Mouse (Mus musculus) lung, postnatal 25 days (tissue): ENCODE results near the gene Hist2h2be.
"Not testable (repeated sequence)": the region's sequence is repeated elsewhere in the genome, so short reads cannot be mapped to it uniquely, and the experiment has no call there.

ENCODE experiments used
- DNase-seq: peaks from one replicate; pipeline ENCODE4 v3.0.0; 2022; ENCODE audit warnings: low spot score

Hist2h2be gene

DNA sequence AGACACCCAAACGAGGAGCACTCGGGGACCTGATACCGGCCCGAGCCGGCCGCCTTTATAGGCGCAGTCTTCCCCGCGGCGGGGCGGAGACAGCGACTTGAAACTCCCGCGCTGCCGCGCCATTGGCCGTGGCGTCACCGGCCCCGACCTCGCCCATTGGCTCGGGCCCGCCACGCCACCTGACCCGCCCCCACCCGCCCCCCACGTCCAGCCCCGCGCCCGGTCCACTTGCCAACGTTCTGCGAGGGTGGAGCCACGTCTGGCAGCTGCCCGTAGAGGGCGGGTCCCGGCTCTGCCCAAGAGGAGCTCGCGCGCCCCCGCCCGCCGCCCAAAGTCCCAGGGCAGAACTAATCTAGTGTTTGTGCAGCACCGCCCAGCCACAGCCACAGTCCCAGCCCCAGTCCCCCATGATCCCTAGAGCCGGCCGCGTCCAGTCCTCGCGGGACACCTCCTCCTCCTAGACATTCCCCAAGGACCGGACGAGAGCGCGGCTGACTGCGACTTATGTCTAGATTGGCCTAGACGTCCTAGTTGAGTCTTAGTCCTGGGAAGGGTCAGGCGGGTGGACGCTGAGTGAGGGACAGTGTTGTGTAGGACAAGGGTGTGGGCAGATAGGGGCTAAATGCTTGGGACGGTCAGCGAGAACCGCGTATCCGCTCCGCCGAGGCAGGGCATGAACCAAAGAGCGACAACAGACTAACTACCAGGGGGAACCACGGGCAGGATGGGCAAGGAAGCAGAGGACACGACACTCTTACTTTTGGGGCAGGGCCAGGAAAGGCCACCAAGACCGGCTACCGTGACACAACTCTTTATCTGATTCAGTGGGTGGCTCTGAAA, 18.3 kb downstream of the Hist2h2be start, which contains the start of gene Hist2h3c2:
Gene Hist2h3c2, minus strand, starts transcription at position 174 of the 840 bp plus-strand sequence.
- not testable (repeated sequence) for DNase-seq

- DNase-seq = peak; percentile 97
Measured at GRCm38 (mm10) chr3:96239949-96240798, 19.3 kb downstream of the Hist2h2be start, which contains the start of gene Hist2h2aa2. TSS of gene Hist2h2aa2 (minus strand) at chr3:96240276.

DNA sequence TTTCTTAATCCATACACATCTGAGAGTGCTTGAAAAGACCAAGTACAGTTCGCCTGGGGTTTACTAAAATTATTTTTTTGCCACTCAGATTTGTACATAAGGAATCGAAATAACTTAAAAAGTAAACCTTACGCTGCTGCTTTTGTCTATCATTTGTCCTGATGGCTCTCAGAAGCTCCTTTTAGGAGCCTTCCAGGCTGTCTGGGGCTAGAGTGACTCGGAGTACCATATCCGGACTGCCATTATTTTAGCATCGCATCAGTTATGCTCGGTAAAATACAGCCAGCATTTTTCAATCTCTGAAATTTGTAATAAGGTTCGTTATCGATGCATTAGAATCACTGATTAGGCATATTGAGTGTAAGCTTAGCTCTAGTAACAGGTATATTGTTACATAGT, 19.9 kb downstream of the Hist2h2be start:
- DNase-seq = no peak

DNA sequence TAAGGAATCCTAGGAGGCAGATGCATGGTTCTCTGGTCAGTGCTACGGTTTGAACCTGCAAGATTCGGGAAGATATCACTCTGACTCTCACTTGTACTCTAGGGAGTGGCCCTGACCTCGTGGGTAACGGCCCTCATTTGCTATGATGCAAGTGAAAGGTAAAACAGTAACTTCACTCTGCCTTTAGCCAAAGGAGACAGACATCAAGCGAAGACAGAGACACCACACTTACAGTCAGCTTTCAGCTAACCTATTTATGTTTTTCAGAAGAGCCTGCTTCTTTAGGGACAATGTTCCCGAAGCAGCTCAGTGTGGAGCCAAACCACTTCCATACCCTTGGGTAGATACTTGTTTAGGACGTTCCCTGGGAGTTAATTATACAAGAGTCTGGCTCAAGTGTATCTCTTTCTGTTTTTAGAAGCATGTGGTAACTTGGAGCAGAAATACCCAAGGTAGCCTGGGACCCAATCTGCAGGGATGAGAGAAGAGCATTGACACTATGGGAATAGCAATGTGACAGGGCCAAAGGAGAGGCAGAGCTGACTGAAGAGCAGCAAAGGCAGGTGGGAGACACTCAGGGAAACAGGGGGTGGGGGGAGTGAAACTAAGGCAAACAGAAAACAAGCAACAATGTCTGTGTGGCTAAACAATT, 23.1 kb downstream of the Hist2h2be start:
- DNase-seq = no peak

DNA sequence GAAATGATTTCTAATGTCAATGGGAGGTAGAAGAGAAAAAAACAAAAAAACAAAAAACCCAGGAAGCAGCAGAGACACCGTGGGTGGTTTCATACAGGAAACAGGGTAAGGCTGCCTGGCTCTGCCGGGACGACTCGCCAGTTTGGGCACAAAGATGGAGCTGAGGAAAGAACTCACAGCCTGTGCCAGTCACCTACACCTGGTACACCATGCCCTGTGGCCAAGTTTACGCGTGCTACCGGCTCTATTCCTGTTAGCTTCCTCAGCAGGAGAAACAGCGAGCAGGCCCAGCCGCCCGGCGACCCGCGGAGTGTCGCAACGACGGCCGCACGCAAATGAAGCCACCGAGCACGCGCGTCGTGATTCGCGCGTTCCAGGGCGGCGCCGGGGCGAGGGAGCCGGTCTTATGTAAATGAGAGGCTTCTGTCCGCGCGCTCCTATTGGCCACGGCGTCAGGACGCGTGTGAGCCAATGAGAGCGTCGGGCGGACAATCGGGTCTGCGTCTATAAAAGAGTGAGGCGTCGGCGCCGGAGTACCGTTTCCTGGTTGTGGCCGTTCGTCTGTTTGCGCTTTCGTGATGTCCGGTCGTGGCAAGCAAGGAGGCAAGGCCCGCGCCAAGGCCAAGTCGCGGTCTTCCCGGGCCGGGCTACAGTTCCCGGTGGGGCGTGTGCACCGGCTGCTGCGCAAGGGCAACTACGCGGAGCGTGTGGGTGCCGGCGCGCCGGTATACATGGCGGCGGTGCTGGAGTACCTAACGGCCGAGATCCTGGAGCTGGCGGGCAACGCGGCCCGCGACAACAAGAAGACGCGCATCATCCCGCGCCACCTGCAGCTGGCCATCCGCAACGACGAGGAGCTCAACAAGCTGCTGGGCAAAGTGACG, 24.3 kb downstream of the Hist2h2be start, which contains the start of gene Hist2h2aa1:
Gene Hist2h2aa1, plus strand, starts transcription at position 495 of the 884 bp plus-strand sequence.
- DNase-seq = peak; percentile 88

- not testable (repeated sequence) for DNase-seq
Measured at GRCm38 (mm10) chr3:96246018-96246417, 25.1 kb downstream of the Hist2h2be start.

DNA sequence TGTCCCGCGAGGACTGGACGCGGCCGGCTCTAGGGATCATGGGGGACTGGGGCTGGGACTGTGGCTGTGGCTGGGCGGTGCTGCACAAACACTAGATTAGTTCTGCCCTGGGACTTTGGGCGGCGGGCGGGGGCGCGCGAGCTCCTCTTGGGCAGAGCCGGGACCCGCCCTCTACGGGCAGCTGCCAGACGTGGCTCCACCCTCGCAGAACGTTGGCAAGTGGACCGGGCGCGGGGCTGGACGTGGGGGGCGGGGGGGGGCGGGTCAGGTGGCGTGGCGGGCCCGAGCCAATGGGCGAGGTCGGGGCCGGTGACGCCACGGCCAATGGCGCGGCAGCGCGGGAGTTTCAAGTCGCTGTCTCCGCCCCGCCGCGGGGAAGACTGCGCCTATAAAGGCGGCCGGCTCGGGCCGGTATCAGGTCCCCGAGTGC, 25.5 kb downstream of the Hist2h2be start, which contains the start of gene Hist2h3c1:
Gene Hist2h3c1, plus strand, starts transcription at position 259 of the 430 bp plus-strand sequence.
- DNase-seq = not testable (repeated sequence)

DNA sequence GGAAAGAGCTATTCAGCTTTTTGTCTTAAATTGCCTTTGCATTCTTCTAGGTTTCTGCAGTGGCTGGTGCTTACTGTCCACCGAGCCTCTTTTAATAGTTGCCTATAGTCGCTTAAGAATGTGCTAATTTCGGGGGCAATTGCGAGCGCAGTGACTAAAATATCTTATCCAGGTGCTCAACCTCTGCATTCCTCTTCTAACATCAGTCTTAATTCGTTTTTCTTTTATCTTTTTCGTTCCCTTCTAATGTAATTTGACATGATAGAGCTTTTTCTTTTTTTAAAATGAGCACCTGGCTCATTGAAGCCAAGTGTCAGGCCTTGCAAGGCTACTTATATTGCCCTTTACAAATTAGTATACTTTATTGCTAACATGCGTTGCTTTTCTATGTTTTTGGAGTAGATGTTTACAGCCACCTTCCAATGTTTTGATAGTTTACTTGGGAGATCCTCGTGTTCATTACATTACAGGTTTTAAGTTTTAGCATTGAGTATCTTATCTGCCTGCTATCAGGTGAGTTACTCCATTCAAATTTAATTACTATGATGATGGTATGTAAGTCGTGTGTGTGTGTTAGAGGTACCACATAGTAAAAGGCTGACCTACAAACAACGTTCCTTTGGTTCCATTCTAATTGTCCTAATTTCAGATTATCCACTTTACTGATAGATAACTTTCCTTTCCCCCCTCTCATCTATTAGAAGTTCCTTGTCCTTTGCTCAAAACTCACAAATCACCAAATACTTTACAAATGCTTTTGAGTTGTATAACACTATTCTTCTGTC, 26.6 kb downstream of the Hist2h2be start:
- no peak for DNase-seq

- DNase-seq = no peak
Measured at GRCm38 (mm10) chr3:96248141-96249033, 27.5 kb downstream of the Hist2h2be start.

- DNase-seq = no peak
Measured at GRCm38 (mm10) chr3:96249034-96249345, 28.1 kb downstream of the Hist2h2be start.

GRCm38 (mm10) chr3:96250890-96251289, 30.0 kb downstream of the Hist2h2be start:
- no peak for DNase-seq

DNA sequence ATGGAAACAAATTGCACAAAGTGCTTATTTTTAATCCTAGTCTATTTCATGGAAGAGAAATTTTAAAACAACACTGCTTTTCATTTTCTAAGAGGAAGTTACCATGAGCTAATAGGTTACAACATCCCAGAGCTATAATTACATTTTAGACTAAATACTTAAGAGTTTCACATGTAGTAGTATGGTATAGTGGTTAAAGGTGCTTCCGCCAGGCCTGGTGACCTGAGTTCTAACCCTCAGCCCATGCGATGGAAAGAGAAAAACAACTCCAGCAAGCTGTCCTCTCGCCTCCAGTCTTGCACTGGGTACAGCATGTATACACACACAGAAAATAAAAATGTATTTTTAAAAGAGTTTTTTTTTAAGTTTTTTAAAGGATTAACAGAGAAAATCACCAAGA, 30.9 kb downstream of the Hist2h2be start:
- no peak for DNase-seq

DNA sequence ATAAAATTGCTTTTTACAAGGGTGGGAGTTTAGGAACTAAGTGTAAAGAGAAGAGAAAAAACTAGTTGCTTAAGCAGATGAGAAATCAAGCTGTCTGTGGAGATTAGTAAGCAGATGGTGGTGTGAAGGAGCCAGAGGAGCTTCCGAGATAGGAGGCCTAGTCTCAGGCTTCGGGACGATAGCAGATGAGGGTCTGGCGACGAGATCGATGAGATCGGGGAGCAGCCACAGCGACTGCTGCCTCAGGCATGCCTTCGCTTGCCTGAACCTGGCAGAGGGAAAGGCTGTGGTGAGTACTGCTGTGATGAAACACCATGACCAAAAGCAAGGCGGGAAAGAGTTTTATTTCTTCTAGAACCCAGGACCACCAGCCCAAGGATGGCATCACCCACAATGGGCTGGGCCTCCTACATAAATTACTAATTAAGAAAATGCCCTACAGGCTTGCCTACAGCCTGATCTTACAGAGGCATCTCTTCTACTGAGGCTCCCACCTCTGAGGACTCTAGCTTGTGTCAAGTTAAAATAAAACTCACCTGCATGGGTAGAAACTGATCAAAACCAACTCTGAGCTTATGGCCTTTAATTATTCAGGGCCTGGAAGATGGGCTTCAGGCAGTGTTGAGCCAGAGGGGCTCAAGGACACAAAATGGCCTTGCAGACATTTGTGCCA, 33.9 kb downstream of the Hist2h2be start:
- DNase-seq = no peak

DNA sequence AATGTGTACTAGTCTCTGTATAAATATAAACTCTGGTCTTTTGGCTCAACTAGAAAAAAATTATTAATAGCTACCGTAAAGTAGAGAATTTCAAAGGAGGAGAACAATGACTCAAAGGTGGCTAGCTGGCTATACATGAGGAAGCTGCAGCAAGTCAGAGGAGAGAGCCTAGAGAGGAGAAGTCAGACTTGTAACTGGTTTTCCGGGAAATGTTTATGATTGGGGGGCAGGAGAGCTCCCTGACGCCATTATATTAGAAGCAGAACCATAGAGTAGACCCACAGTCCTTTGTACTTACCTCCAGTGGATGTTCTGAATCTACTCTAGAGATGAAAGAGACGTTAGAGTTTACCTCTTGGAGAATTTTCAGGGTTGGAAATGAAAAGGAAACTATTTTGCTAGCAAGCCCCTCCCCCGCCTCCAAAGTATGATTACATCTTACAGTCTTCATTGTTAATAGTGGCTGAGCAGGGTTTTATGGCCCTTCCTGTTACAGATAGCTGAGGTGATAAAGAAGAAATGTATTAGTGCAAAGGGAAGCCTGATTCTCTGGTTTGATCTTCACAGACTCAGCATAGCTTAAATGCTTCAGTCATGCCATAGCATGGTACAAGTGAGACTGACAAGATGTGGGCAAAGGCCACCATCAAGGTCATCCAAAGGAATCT, 35.1 kb downstream of the Hist2h2be start:
- DNase-seq = no peak

DNA sequence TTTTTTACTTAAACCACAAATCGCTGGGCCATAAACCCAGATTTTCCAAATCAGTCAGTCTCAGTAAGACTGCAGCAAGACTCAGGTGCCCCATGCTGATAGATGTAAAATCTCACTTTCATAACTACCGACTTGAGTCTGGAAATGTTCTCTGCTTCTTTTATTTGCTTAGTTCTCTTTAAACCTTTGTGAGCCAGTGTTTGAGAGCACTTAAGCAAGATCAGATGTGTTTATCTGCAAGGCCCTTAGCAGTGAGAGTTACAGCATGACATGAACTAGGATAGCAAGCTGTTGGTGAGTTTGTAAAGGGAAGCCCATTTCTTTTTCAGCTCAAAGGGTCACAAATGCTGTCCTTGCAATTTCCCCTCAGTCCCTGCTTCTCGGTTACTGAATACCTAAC, 36.3 kb downstream of the Hist2h2be start:
- DNase-seq = peak; percentile 44

DNA sequence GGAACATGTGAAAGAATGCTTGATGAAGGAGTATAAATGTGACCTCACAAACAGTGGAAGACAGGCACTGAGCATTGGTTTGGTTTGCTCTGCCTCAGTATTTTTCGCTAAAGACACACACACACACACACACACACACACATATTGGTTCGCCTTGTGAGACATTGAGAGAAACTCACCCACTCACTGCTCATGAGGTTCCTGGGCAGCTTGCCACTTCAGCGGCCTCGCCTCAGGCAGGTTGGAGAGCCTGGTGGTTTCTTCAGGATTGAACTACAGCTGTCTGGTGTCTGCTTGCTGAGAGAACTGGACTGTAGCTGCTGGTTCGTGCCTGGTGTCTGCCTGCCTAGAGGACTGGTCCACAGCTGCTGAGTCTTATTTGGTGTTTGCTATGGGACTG, 39.3 kb downstream of the Hist2h2be start:
- no peak for DNase-seq

DNA sequence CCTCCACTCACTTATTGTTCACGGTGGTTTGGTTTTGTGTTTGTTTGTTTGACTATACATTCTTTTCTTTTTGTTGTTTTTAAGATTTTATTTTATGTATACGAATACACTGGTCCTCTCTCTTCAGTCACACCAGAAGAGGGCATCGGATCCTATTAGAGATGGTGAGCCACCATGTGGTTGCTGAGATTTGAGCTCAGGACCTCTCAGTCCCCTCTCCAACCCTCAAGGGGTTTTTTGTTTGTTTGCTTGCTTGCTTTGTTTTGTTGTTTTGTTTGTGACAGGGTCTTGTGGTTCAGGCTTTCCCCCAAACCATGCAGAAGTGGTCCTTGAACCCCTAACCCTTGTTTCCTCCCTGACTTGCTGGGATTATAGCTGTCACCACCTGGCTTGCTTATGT, 40.7 kb downstream of the Hist2h2be start:
- no peak for DNase-seq

GRCm38 (mm10) chr3:96262216-96262875, 41.4 kb downstream of the Hist2h2be start:
- peak; percentile 94 for DNase-seq
